ENCODE assay signal across 12 mouse cellular contexts in genomic region chr14:45796665-45797319, GRCm38 (mm10).
DNase-seq lines count a peak whose midpoint lies in the region; ATAC-seq and TF ChIP-seq lines count a peak whose summit lies in the region.
"Had no signal": no experiment of that assay in that cellular context is flagged by ENCODE, and none has a peak within 500 bp of the region (broad histone marks: within the 10 kb centered on the region; RNA-seq: fewer than 3 reads in every experiment).

No protein-coding gene starts in this region.

- H3K9me3 ChIP-seq in heart, embryonic 11.5 days (replicated peaks; ENCODE audit: control insufficient read depth, low read length) = peaks cover 4% of the 10 kb centered on the region; the same call in 1 of the 2 replicates
- peaks cover 6% of the 10 kb centered on the region; the same call in 1 of the 2 replicates for H3K9me3 ChIP-seq in lung, embryonic 14.5 days (ENCODE audit: low read depth, low read length)
- 0 out of 2 replicates have a peak, but pooled peaks cover 6% of the 10 kb centered on the region for H3K9me3 ChIP-seq in liver, embryonic 12.5 days (replicated peaks)
- H3K9me3 ChIP-seq: forebrain, embryonic 10.5 days had no signal

- H3K4me2 ChIP-seq in heart, embryonic 11.5 days = no peak overlapping the region
- no peak overlapping the region for H3K4me2 ChIP-seq in lung, embryonic 14.5 days
- no peak overlapping the region for H3K4me2 ChIP-seq in liver, embryonic 12.5 days
- H3K4me2 ChIP-seq: heart, embryonic 15.5 days; limb, embryonic 15.5 days had no signal

- intact Hi-C loops in heart, adult 2 months (cut with DNase I) = no loop called here

- no peak for TF ChIP-seq POLR2A in heart, adult 2 months (IDR thresholded peaks at IDR 0.05; ENCODE audit: insufficient read depth, low read depth, low read length)

- no peaks in the 10 kb centered on the region for H3K27me3 ChIP-seq in heart, adult 2 months (ENCODE audit: control insufficient read depth, insufficient read depth, low read length)
- H3K27me3 ChIP-seq in heart, embryonic 11.5 days (ENCODE audit: control insufficient read depth, insufficient read depth, low read length) = no peaks in the 10 kb centered on the region
- H3K27me3 ChIP-seq in C2C12 (ENCODE audit: control insufficient read depth, insufficient read depth, insufficient read length) = no peaks in the 10 kb centered on the region
- no peaks in the 10 kb centered on the region for H3K27me3 ChIP-seq in lung, embryonic 14.5 days (ENCODE audit: insufficient read depth, low read length)
- H3K27me3 ChIP-seq in liver, embryonic 12.5 days (replicated peaks) = no peaks in the 10 kb centered on the region
- H3K27me3 ChIP-seq: heart, embryonic 15.5 days; limb, embryonic 15.5 days had no signal

- peak; percentile 30 to 44 for DNase-seq in heart, adult 2 months
- DNase-seq in fibroblast of lung, adult 2 months (ENCODE audit: low read depth) = peak; percentile 64
- peak; percentile 75 for DNase-seq in lung, embryonic 14.5 days
- no peak for DNase-seq in cerebellum, postnatal 4 days (ENCODE audit: low spot score in 2 of 2)
- DNase-seq: cerebellum, postnatal 14 days had no signal

- H3K36me3 ChIP-seq in heart, adult 2 months (ENCODE audit: control insufficient read depth, insufficient read depth, low read length) = no peaks in the 10 kb centered on the region
- no peaks in the 10 kb centered on the region for H3K36me3 ChIP-seq in heart, embryonic 11.5 days (ENCODE audit: control insufficient read depth, insufficient read depth, low read length)
- no peaks in the 10 kb centered on the region for H3K36me3 ChIP-seq in C2C12 (ENCODE audit: control insufficient read depth, insufficient read depth)
- no peaks in the 10 kb centered on the region for H3K36me3 ChIP-seq in lung, embryonic 14.5 days (ENCODE audit: insufficient read depth)
- no peaks in the 10 kb centered on the region for H3K36me3 ChIP-seq in liver, embryonic 12.5 days
- H3K36me3 ChIP-seq: forebrain, embryonic 10.5 days; heart, embryonic 15.5 days; limb, embryonic 15.5 days had no signal

- TF ChIP-seq EP300 in heart, adult 2 months (IDR thresholded peaks at IDR 0.05; ENCODE audit: insufficient read depth, low read depth, low read length) = no peak

- peaks cover 2% of the 10 kb centered on the region for H3K4me1 ChIP-seq in heart, adult 2 months (ENCODE audit: control insufficient read depth, insufficient read depth, low read length)
- no peaks in the 10 kb centered on the region for H3K4me1 ChIP-seq in heart, embryonic 11.5 days (ENCODE audit: control insufficient read depth, insufficient read depth, low read length)
- peaks cover 9% of the 10 kb centered on the region; the same call in 1 of the 2 replicates for H3K4me1 ChIP-seq in lung, embryonic 14.5 days (ENCODE audit: insufficient read depth)
- no peaks in the 10 kb centered on the region for H3K4me1 ChIP-seq in liver, embryonic 12.5 days
- H3K4me1 ChIP-seq: forebrain, embryonic 10.5 days; heart, embryonic 15.5 days had no signal

- no peaks in the 10 kb centered on the region for H3K79me3 ChIP-seq in C2C12 (ENCODE audit: low read depth)

- no peak overlapping the region for H3ac ChIP-seq in C2C12 (ENCODE audit: control insufficient read depth, insufficient read length, low read depth)

- TF ChIP-seq CTCF in heart, adult 2 months (IDR thresholded peaks at IDR 0.05) = no peak
- no peak for TF ChIP-seq CTCF in C2C12 (IDR thresholded peaks at IDR 0.05; ENCODE audit: control insufficient read depth, insufficient read depth, insufficient read length)
- no peak for TF ChIP-seq CTCF in lung, embryonic 14.5 days (IDR thresholded peaks at IDR 0.05; ENCODE audit: low read depth)

- no peak overlapping the region for H3K9ac ChIP-seq in heart, adult 2 months (ENCODE audit: low read depth, low read length)
- no peak overlapping the region for H3K9ac ChIP-seq in heart, embryonic 11.5 days (ENCODE audit: low read depth, low read length)
- no peak overlapping the region for H3K9ac ChIP-seq in lung, embryonic 14.5 days
- no peak overlapping the region for H3K9ac ChIP-seq in liver, embryonic 12.5 days
- H3K9ac ChIP-seq: heart, embryonic 15.5 days; limb, embryonic 15.5 days had no signal

- 51% methylated on average over 10 of the region's 10 CpGs for WGBS in heart, adult 2 months
- 77% methylated on average over 10 of the region's 10 CpGs for WGBS in heart, embryonic 11.5 days (ENCODE audit: insufficient replicate concordance)
- whole genome bisulfite sequencing in lung, embryonic 14.5 days = 40% methylated on average over 10 of the region's 10 CpGs
- WGBS in liver, embryonic 12.5 days (ENCODE audit: insufficient replicate concordance) = 64% methylated on average over 10 of the region's 10 CpGs

- H3K27ac ChIP-seq in heart, adult 2 months = peak overlapping the region; percentile 12; the same call in 1 of the 2 replicates
- H3K27ac ChIP-seq in heart, embryonic 11.5 days (ENCODE audit: low read depth, low read length) = no peak overlapping the region
- peak overlapping the region; percentile 63 for H3K27ac ChIP-seq in lung, embryonic 14.5 days (ENCODE audit: low read depth)
- H3K27ac ChIP-seq in liver, embryonic 12.5 days = no peak overlapping the region
- H3K27ac ChIP-seq: forebrain, embryonic 10.5 days; heart, embryonic 15.5 days; limb, embryonic 15.5 days had no signal

- no peak for ATAC-seq in heart, embryonic 11.5 days (replicated peaks; ENCODE audit: insufficient number of reproducible peaks, low FRiP score, low TSS enrichment)
- ATAC-seq in lung, embryonic 14.5 days (ENCODE audit: insufficient read depth) = peak; percentile 81
- ATAC-seq in liver, embryonic 12.5 days = no peak
- ATAC-seq in erythroblast, adult 5-6 weeks (replicated peaks; ENCODE audit: low FRiP score, poor library complexity, severe bottlenecking) = no peak

- H3K79me2 ChIP-seq in heart, adult 2 months (replicated peaks; ENCODE audit: control insufficient read depth, insufficient read depth, low read length) = no peaks in the 10 kb centered on the region
- no peaks in the 10 kb centered on the region for H3K79me2 ChIP-seq in C2C12 (ENCODE audit: control insufficient read depth, insufficient read depth)

- H3K4me3 ChIP-seq in heart, adult 2 months = no peak overlapping the region
- no peak overlapping the region for H3K4me3 ChIP-seq in heart, embryonic 11.5 days (ENCODE audit: low read depth, low read length)
- H3K4me3 ChIP-seq in C2C12 (ENCODE audit: insufficient read depth, poor library complexity, severe bottlenecking) = no peak overlapping the region
- no peak overlapping the region for H3K4me3 ChIP-seq in lung, embryonic 14.5 days (ENCODE audit: low read depth, low read length)
- H3K4me3 ChIP-seq in liver, embryonic 12.5 days = no peak overlapping the region
- H3K4me3 ChIP-seq: forebrain, embryonic 10.5 days; heart, embryonic 15.5 days; limb, embryonic 15.5 days had no signal

TF ChIP-seq in C2C12, 6 proteins besides CTCF, POLR2A, EP300 and RAD21:
- TF ChIP-seq USF1 (IDR thresholded peaks at IDR 0.05; ENCODE audit: low read depth) (no peak), CEBPB (IDR thresholded peaks at IDR 0.05; ENCODE audit: low read depth) (peak; percentile 36), MYOD1 (IDR thresholded peaks at IDR 0.05; ENCODE audit: control insufficient read depth, insufficient read length, low read depth) (peak; percentile 4), MAX (IDR thresholded peaks at IDR 0.05) (no peak), MYOG (IDR thresholded peaks at IDR 0.05; ENCODE audit: control insufficient read depth, extremely low read depth, insufficient read length) (no peak), FOSL1 (IDR thresholded peaks at IDR 0.05; ENCODE audit: insufficient read depth, low read length, poor library complexity, severe bottlenecking) (no peak)

Comparison
In these comparisons a context has a peak if more than half of its experiments do, and no peak if none do; other contexts are left out.
1. H3K27ac ChIP-seq: peak in heart, adult 2 months (single experiment) and lung, embryonic 14.5 days (single experiment); none in heart, embryonic 11.5 days (single experiment) and liver, embryonic 12.5 days (single experiment).
2. DNase-seq: peak in heart, adult 2 months (2 of 2), fibroblast of lung, adult 2 months (single experiment) and lung, embryonic 14.5 days (single experiment); none in cerebellum, postnatal 4 days (0 of 2).